Mouse (Mus musculus) heart, postnatal 0 days (tissue): ENCODE results near the gene Got2.

Experiments used
- CTCF ChIP-seq: IDR thresholded peaks from 2 replicates; pipeline ENCODE4 v1.5.1; 2016; ENCODE audit warnings: antibody characterized with exemption, control low read depth, low read depth
- EP300 ChIP-seq: IDR thresholded peaks from 2 replicates; pipeline ENCODE4 v1.6.1; 2016; ENCODE audit warnings: antibody characterized with exemption, low read depth

- TF ChIP-seq CTCF (no peak), EP300 (no peak)
Observed at GRCm38 (mm10) chr8:95845026-95845425, 43.3 kb downstream of the Got2 start.
